Mouse (Mus musculus) intestine, embryonic 15.5 days (tissue): ENCODE data around the gene Itpripl2. TPM values are rescaled to one million over a fixed set of nuclear protein-coding genes. Genes with fewer than 3 reads are reported as not detected.

ENCODE experiments used
- ATAC-seq: fragments of 200-750 bp; cut with Nextera tagmentation; 2 replicates; pipeline ENCODE4 v1.8.0; 2017; ENCODE audit warnings: moderate TSS enrichment, moderate library complexity
- H3K27ac ChIP-seq: fragments of 300-500 bp; sonication (generic); 2 replicates; pipeline ENCODE4 v1.5.1; 2015; ENCODE audit warnings: mild to moderate bottlenecking, inconsistent platforms
- H3K27me3 ChIP-seq: fragments of 300-500 bp; sonication (generic); replicated peaks from 2 replicates; pipeline ENCODE4 v1.6.1; 2015; ENCODE audit warnings: inconsistent platforms
- H3K36me3 ChIP-seq: fragments of 300-500 bp; sonication (generic); 2 replicates; pipeline ENCODE4 v1.6.1; 2015; ENCODE audit warnings: inconsistent platforms
- H3K4me1 ChIP-seq: fragments of 300-500 bp; sonication (generic); replicated peaks from 2 replicates; pipeline ENCODE4 v1.6.1; 2015; ENCODE audit warnings: inconsistent platforms
- H3K4me2 ChIP-seq: fragments of 300-500 bp; sonication (generic); replicated peaks from 2 replicates; pipeline ENCODE4 v1.6.1; 2015; ENCODE audit warnings: mild to moderate bottlenecking, inconsistent platforms
- H3K4me3 ChIP-seq: fragments of 300-500 bp; sonication (generic); replicated peaks from 2 replicates; pipeline ENCODE4 v1.5.1; 2015; ENCODE audit warnings: inconsistent platforms
- H3K9ac ChIP-seq: fragments of 300-500 bp; sonication (generic); 2 replicates; pipeline ENCODE4 v1.6.1; 2015; ENCODE audit warnings: inconsistent platforms
- H3K9me3 ChIP-seq: fragments of 300-500 bp; sonication (generic); 2 replicates; pipeline ENCODE4 v1.6.1; 2016; ENCODE audit warnings: inconsistent platforms
- WGBS: fragments of 180-500 bp; shearing (Covaris S2); methylation state at CpG from one replicate; pipeline ENCODE4 v1.1.7; 2015; 5-methylcytosine and 5-hydroxymethylcytosine counted together
- polyA plus RNA-seq: library from polyadenylated mRNA; unstranded; fragments of >200 nt; fragmentation: Nextera tagmentation; extraction: Ambion mirVana; gene quantifications from 2 replicates; pipeline ENCODE4 v1.2.1, GENCODE M21; 2015

Itpripl2 gene
- polyA plus RNA-seq, 1 experiment from 2014 or later = 5.5 TPM

DNA sequence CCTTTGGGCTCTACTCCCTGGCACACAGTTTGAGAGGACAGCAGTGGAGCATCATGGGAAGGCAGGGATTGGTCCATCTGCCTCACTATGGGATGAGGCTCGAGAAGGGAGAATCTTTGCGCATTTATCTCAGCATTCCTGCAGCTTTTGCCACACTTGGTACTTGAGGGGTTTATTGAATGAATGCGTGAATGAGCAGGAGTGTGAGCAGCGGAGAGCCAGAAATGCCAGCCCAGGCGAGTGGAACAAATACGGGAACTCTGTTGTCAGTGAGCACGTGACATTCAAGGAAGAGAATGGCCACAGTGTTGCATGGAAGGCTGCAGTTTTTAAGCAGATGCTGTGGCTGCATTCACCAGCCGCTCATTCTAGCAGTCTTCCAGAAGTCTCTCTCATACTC lies 10.6 kb upstream of the Itpripl2 start:
- H3K4me2 ChIP-seq = no peak overlapping the region
- 77% methylated on average over 8 of the region's 8 CpGs for WGBS

DNA sequence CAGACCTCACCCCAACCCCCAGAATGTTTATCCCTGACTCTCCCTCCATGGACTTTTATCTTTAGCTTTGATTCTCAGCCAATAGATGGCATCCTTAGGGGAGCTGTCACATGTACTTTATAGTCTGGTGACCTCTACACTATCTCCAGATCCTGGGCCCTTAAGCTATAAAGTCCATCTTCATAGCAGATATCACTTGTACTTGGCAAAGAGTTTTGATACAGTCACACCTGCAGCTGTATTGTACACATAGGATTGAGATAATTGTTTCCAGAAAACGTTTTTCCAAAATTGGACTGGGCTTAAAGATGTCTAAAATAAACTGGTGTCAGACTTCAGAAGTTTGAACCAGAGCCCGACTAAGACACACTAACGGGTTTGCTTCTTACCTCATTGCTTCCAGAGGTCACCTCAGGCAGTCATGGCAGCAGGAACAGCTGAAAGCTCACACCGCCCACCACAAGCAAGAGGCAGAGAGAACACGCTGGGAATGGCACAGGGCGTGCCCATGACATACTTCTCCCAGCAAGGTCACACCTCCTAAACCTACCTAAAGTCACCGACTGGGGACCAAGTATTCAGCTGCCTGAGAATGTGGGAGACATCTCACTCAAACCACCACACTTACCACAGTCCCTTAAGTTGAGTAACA lies 8.1 kb upstream of the Itpripl2 start:
- Histone ChIP-seq H3K4me3 (no peak overlapping the region), H3K9me3 (no peaks in the 10 kb centered on the region), H3K9ac (no peak overlapping the region), H3K27ac (no peak overlapping the region), H3K36me3 (no peaks in the 10 kb centered on the region), H3K27me3 (no peaks in the 10 kb centered on the region), H3K4me2 (no peak overlapping the region), H3K4me1 (0 out of 2 replicates have a peak, but pooled peaks cover 2% of the 10 kb centered on the region)
- WGBS = 55% methylated on average over 7 of the region's 7 CpGs
- ATAC-seq = peak; percentile 82

More for the DNA sequence above, 10.6 kb upstream of the Itpripl2 start:
- Histone ChIP-seq H3K9me3 (no peaks in the 10 kb centered on the region), H3K27me3 (no peaks in the 10 kb centered on the region), H3K4me1 (0 out of 2 replicates have a peak, but pooled peaks cover 2% of the 10 kb centered on the region), H3K4me3 (no peak overlapping the region), H3K36me3 (no peaks in the 10 kb centered on the region), H3K9ac (no peak overlapping the region), H3K27ac (no peak overlapping the region)
- no peak for ATAC-seq

DNA sequence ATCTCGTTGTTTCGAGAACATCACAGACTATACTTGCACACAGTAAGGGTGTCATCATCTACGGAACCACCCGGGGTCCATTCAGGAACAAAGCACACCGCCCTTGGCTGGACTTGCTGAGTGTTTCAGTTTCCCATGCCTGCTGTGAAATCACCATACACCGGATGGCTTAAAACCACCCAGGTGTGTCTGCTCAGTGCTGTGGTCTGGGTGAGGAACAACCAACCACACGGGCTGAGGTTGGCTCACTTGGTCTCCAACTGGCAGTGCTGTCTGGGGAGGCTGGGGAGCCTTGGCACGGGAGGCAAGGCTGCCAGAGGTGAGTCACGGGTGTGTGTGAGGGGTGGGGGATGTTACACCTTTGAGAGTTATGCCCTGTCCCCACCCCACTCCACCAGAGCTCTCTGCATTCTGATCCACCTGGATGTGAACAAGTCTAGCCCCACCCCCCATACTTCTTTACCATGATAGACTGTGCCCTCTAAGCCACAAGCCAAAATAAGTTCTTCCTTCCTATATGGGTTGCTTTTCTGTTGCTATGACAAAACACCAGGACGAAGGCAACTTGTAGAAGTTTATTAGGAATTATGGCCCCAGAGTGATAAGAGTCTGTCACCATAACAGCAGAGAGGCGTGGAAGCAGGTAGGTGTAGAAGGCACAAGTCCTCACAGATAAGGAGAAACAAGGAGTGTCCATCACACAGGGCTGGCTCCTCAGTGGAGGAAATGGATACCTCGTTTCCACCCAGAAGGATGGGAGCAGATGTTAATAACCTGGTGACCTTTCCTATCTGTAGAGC lies 7.4 kb upstream of the Itpripl2 start:
- peak; percentile 95 for ATAC-seq
- Histone ChIP-seq H3K4me2 (no peak overlapping the region), H3K27me3 (no peaks in the 10 kb centered on the region), H3K4me1 (0 out of 2 replicates have a peak, but pooled peaks cover 2% of the 10 kb centered on the region), H3K36me3 (no peaks in the 10 kb centered on the region), H3K9me3 (no peaks in the 10 kb centered on the region), H3K4me3 (no peak overlapping the region), H3K9ac (no peak overlapping the region), H3K27ac (peak overlapping the region; percentile 25; the same call in 1 of the 2 replicates)
- WGBS = 66% methylated on average over 12 of the region's 12 CpGs

DNA sequence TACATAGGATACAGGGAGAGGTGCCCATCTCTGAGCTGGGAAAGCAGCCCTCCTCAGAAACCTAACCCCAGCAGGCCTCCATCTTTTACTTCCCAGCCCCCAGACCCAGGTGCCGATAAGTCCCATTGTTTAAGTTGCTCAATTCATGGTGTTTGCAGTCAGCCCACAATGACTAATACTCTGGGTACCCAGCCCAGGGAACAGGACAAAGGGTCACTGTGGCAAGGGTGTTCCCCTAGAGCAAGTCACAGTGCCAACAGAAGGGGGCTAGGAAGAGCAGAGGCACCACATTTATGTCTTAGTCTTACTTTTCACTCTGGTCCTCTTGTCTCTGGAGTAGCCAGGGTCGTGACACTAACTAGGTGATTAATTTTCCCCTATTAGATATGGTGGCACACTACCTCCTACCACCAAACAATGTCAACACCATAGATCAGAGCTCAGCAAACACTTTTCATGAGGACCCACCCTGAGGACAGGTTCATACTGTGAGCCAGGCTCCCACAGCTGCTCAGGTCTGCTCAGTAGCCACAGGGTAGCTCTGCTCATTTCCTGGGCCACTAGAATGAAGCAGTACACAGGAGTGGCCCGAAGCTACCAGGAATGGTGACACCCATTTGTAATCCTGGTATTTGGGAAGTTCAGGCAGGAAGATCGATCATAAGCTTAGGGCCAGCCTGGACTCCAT lies 3.3 kb upstream of the Itpripl2 start:
- no peak overlapping the region for H3K27ac ChIP-seq
- no peaks in the 10 kb centered on the region for H3K36me3 ChIP-seq
- no peak overlapping the region for H3K9ac ChIP-seq
- 77% methylated on average over 4 of the region's 4 CpGs for WGBS
- no peak for ATAC-seq
- H3K4me1 ChIP-seq = peaks cover 15% of the 10 kb centered on the region
- no peaks in the 10 kb centered on the region for H3K27me3 ChIP-seq
- no peak overlapping the region for H3K4me2 ChIP-seq
- no peak overlapping the region for H3K4me3 ChIP-seq
- no peaks in the 10 kb centered on the region for H3K9me3 ChIP-seq

DNA sequence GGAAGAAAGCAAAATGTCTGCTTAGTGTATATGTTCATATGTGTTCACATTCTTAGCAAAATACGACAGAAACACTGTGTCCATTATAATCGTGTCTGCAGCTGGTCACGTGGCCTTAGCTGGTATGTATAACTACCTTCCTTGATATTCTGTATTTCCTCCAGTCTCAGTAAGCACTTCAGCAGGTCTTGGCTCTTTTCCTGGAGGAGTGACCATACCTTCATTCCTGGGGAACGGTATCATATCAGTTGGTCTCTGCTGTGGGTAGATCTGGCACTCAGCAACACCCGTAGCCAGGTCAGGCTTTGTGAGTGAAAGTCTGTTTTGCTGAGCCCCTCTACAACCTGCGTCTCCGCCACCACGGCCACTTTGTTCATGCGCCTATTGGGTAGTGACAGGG lies 2.1 kb upstream of the Itpripl2 start:
- H3K27ac ChIP-seq = no peak overlapping the region

DNA sequence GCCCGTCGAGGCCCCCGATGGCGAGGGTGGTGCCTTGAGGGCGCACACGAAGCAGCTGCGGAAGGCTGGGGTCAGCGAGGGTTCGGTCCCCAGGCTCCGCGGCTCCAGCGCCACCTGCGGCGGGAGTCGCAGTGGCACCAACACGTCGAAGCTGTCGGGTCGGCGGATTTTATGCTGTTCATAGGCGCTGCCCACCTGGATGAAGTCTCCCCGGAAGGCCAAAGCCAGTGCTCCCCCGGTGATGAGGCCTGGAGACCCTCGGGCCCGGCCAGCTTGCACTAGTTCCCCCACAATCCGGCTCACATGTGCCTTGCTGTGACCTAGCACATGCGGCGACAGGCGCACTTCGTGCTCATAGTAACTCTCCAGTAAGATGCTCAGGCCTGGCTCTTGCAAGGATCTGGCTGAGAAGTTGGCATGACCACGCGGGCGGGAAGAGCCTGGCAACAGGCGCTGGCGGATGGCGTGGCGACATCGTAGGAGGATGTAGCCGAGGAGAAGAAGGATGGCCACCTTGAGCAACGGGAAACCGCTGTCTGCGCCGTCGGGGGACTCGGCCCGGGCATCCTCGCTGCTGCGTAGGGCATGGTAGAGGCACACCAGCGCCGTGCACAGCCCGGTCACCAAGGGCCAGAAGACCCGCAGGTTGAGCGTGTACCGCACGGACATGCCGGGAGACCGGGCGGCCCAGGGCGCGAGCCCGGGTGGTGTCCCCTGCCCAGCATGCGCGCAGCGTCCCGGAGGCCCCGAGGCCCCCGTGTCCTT lies 927 bp downstream of the Itpripl2 start:
- Histone ChIP-seq H3K27me3 (no peaks in the 10 kb centered on the region), H3K4me3 (peak overlapping the region; percentile 67), H3K9ac (peak overlapping the region; percentile 83), H3K4me2 (peak overlapping the region; percentile 81), H3K27ac (peak overlapping the region; percentile 85), H3K4me1 (peaks cover 31% of the 10 kb centered on the region), H3K36me3 (no peaks in the 10 kb centered on the region; the same call in 1 of the 2 replicates), H3K9me3 (no peaks in the 10 kb centered on the region)
- WGBS = 8% methylated on average over 63 of the region's 67 CpGs
- peak; percentile 52; the same call in 1 of the 2 replicates for ATAC-seq

More for the DNA sequence above, 2.1 kb upstream of the Itpripl2 start:
- H3K36me3 ChIP-seq = no peaks in the 10 kb centered on the region; the same call in 1 of the 2 replicates
- ATAC-seq = no peak
- H3K4me2 ChIP-seq = no peak overlapping the region
- no peak overlapping the region for H3K9ac ChIP-seq
- H3K4me3 ChIP-seq = no peak overlapping the region
- H3K4me1 ChIP-seq = peaks cover 21% of the 10 kb centered on the region
- H3K9me3 ChIP-seq = no peaks in the 10 kb centered on the region
- no peaks in the 10 kb centered on the region for H3K27me3 ChIP-seq
- 83% methylated on average over 9 of the region's 9 CpGs for WGBS

DNA sequence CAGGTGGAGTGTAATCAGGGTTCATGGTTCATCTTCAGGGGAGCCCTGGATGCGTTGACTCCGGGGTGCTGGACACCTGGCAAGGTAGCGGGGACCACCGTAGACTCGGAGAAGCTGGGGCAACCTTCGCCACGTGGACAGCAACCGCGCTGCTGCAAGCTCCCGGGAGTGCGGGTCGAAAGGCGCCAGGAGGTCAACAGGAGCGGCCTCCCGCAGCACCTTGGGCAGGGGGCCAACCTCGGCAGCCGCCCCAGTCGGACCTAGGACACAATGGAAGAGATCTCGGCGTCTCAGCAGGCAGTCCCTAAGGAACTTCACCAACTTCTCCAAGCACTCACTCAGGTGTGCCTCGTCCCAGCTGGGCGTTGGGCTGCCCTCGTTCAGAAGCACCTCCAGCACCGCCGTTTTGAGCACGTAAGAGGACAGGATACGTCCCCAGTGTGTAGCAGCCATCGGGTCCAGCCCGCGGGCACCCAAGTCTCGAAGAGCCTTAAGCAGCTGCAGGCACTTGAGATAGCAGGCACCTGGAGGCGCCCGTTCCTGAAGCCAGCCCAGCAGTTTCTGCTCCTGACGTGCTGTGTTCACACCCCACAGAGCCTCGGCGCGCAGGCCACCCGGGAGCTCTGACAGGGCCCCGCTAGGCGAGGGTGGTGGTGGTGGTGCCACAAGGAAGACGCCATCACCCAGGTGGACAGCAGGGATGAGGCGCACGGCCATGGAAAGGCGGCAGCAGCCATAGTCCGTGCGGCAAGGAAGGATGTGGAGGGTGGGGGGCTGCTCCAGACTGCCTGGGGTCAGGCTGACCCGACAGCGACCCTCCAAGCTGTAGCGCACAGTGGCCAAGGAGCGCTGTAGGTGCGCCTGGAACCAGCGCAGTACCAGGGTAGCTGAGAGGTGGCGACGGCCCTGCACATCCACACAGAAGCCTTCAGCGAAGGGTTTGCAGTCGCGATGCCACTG lies 1.8 kb downstream of the Itpripl2 start:
- H3K4me1 ChIP-seq = peaks cover 31% of the 10 kb centered on the region
- no peaks in the 10 kb centered on the region for H3K27me3 ChIP-seq
- H3K4me2 ChIP-seq = peak overlapping the region; percentile 81
- ATAC-seq = no peak
- H3K36me3 ChIP-seq = no peaks in the 10 kb centered on the region; the same call in 1 of the 2 replicates
- H3K4me3 ChIP-seq = peak overlapping the region; percentile 67
- no peaks in the 10 kb centered on the region for H3K9me3 ChIP-seq
- H3K27ac ChIP-seq = no peak overlapping the region
- WGBS = 43% methylated on average over 57 of the region's 57 CpGs
- peak overlapping the region; percentile 83 for H3K9ac ChIP-seq

DNA sequence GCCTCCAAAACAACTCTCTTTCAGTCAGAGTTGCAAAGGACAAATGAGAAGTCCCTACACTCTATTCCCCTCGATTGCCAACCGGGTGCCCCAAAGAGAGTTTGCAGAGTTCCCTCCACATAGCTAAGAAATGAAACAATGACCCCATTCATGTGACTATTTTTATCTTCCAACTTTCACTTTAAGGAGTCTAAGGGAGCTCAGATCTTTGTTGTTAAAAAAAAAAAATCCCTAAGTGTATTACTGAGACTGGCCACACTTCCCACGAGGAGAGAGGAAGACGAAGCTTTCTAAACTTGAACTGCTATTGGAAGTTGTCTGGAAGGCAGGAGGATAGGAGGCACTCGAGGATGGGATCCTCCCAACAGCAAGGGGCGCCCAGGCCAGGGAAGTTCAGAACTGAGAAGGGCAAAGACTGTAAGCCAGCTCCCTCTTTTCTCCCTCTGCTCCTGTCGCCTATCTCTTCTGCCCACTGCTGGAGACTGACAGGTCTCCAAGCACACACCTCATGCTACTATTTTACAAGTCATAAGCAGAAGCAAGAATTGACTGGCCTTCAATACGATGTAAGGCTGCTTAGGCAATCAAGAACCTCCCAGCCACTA lies 3.6 kb downstream of the Itpripl2 start:
- peaks cover 31% of the 10 kb centered on the region for H3K4me1 ChIP-seq
- H3K4me2 ChIP-seq = peak overlapping the region; percentile 81
- H3K36me3 ChIP-seq = no peaks in the 10 kb centered on the region; the same call in 1 of the 2 replicates
- no peaks in the 10 kb centered on the region for H3K27me3 ChIP-seq
- 28% methylated on average over 8 of the region's 8 CpGs for WGBS
- no peak overlapping the region for H3K27ac ChIP-seq
- peak overlapping the region; percentile 5; the same call in 1 of the 2 replicates for H3K9ac ChIP-seq
- no peaks in the 10 kb centered on the region for H3K9me3 ChIP-seq
- no peak overlapping the region for H3K4me3 ChIP-seq
- ATAC-seq = no peak

DNA sequence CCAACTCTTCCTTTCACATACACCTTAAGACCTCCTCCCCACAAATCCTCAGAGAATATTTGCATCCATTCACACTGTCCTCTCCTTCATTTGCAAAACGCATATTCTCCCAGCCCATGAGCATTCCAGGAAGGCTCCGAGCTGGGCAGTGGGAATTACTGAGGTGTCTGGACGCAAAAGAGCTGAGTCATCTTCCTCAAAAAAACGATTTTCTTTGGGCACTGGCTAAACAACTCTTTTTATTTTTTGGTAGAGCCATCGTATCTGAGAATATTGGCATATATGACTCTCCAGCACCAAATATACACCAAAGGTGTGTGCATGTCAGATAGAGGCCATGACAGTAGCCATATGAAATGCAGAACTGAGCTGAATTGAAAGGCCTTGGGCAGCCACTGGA lies 4.9 kb downstream of the Itpripl2 start:
- Histone ChIP-seq H3K36me3 (no peaks in the 10 kb centered on the region; the same call in 1 of the 2 replicates), H3K9me3 (no peaks in the 10 kb centered on the region), H3K4me2 (no peak overlapping the region), H3K9ac (no peak overlapping the region), H3K27ac (no peak overlapping the region), H3K27me3 (no peaks in the 10 kb centered on the region), H3K4me3 (no peak overlapping the region), H3K4me1 (peaks cover 29% of the 10 kb centered on the region)
- ATAC-seq = no peak
- WGBS = 64% methylated on average over 5 of the region's 5 CpGs

DNA sequence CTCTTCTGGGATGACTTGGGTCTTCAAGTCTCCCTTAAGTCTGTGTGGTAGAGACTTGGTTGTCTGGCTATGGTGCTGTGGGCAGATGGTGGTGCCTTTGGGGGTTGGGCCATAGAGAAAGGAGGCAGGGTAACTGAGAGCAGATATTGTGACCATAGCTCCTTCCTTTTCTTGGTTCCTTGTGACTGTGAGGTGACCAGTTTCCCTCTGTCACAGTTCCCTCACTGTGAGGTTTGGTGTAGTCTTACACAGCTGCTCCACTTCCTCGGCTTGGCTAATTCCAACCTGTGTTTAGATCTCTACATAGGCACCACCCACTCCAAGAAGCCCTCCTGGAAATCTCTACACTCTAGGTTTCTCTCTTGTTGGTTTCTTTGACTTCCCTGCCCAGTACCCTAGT lies 7.8 kb downstream of the Itpripl2 start:
- ATAC-seq = no peak
- Histone ChIP-seq H3K4me2 (no peak overlapping the region), H3K4me1 (peaks cover 20% of the 10 kb centered on the region), H3K27me3 (no peaks in the 10 kb centered on the region), H3K9ac (no peak overlapping the region), H3K27ac (no peak overlapping the region), H3K4me3 (no peak overlapping the region), H3K9me3 (no peaks in the 10 kb centered on the region), H3K36me3 (no peaks in the 10 kb centered on the region)
- WGBS = 65% methylated on average over 1 of the region's 1 CpGs
